Mouse (Mus musculus) heart, embryonic 10.5 days (tissue): ENCODE results near the gene Igfbp1. TPM values are rescaled to one million over a fixed set of nuclear protein-coding genes. Genes with fewer than 3 reads are reported as not detected.

Experiments
- DNase-seq: peaks from one replicate; pipeline ENCODE4 v3.0.0-alpha.2; 2017; ENCODE audit warnings: low spot score
- H3K27ac ChIP-seq: fragments of 300-500 bp; sonication (generic); 2 replicates; pipeline ENCODE4 v1.5.1; 2016; ENCODE audit warnings: mild to moderate bottlenecking
- H3K27me3 ChIP-seq: fragments of 300-500 bp; sonication (generic); 2 replicates; pipeline ENCODE4 v1.6.1; 2016; ENCODE audit warnings: mild to moderate bottlenecking; ENCODE audit not compliant: poor library complexity, insufficient read depth, severe bottlenecking
- H3K36me3 ChIP-seq: fragments of 300-500 bp; sonication (generic); 2 replicates; pipeline ENCODE4 v1.6.1; 2016; ENCODE audit warnings: mild to moderate bottlenecking, moderate library complexity
- H3K4me1 ChIP-seq: fragments of 300-500 bp; sonication (generic); 2 replicates; pipeline ENCODE4 v1.6.1; 2016; ENCODE audit warnings: mild to moderate bottlenecking
- H3K4me3 ChIP-seq: fragments of 300-500 bp; sonication (generic); 2 replicates; pipeline ENCODE4 v1.5.1; 2016; ENCODE audit warnings: mild to moderate bottlenecking, moderate library complexity
- H3K9me3 ChIP-seq: fragments of 300-500 bp; sonication (generic); 2 replicates; pipeline ENCODE4 v1.6.1; 2016; ENCODE audit warnings: mild to moderate bottlenecking, moderate library complexity
- WGBS: fragments of 180-500 bp; shearing (Covaris S2); methylation state at CpG from one replicate; pipeline ENCODE4 v1.1.7; 2016; 5-methylcytosine and 5-hydroxymethylcytosine counted together
- polyA plus RNA-seq: library from polyadenylated mRNA; unstranded; fragments of >200 nt; fragmentation: Nextera tagmentation; extraction: Ambion mirVana; gene quantifications from 2 replicates; pipeline ENCODE4 v1.2.1, GENCODE M21; 2016

Gene Igfbp1
- polyA plus RNA-seq: 0.15 and 4.3 TPM in 2 replicates

GRCm38 (mm10) chr11:7197491-7197941, at the start of gene Igfbp1:
TSS of gene Igfbp1 (plus strand) at chr11:7197782.
- 75% methylated on average over 12 of the region's 12 CpGs for WGBS
- Histone ChIP-seq H3K4me3 (no peak within 1 kb of the TSS), H3K27me3 (peaks cover 8% of the 10 kb centered on the region; the same call in 1 of the 2 replicates), H3K9me3 (no peaks in the 10 kb centered on the region), H3K36me3 (no peaks in the 10 kb centered on the region), H3K4me1 (peaks cover 10% of the 10 kb centered on the region; the same call in 1 of the 2 replicates), H3K27ac (0 out of 2 replicates have a peak within 1 kb of the TSS, but pooled peaks have one; percentile 25)
- DNase-seq: no peak

- H3K27ac ChIP-seq: no peak overlapping the region
- H3K36me3 ChIP-seq: peaks cover 20% of the 10 kb centered on the region
- H3K4me3 ChIP-seq: no peak overlapping the region
- no peak for DNase-seq
- H3K27me3 ChIP-seq: no peaks in the 10 kb centered on the region
- H3K4me1 ChIP-seq: peaks cover 11% of the 10 kb centered on the region; the same call in 1 of the 2 replicates
- H3K9me3 ChIP-seq: no peaks in the 10 kb centered on the region
- 83% methylated on average over 7 of the region's 7 CpGs for whole genome bisulfite sequencing
Measured at GRCm38 (mm10) chr11:7147945-7148344, 49.6 kb upstream of the Igfbp1 start.

GRCm38 (mm10) chr11:7149471-7149870, 48.1 kb upstream of the Igfbp1 start:
- H3K9me3 ChIP-seq: no peaks in the 10 kb centered on the region
- peaks cover 20% of the 10 kb centered on the region for H3K36me3 ChIP-seq
- WGBS: 71% methylated on average over 7 of the region's 7 CpGs
- no peak overlapping the region for H3K27ac ChIP-seq
- DNase-seq: no peak
- no peaks in the 10 kb centered on the region for H3K27me3 ChIP-seq
- H3K4me3 ChIP-seq: no peak overlapping the region
- H3K4me1 ChIP-seq: peaks cover 11% of the 10 kb centered on the region; the same call in 1 of the 2 replicates

GRCm38 (mm10) chr11:7150511-7150910, 47.1 kb upstream of the Igfbp1 start:
- DNase-seq: no peak
- Histone ChIP-seq H3K36me3 (peaks cover 20% of the 10 kb centered on the region), H3K4me1 (0 out of 2 replicates have a peak, but pooled peaks cover 7% of the 10 kb centered on the region), H3K27ac (no peak overlapping the region), H3K27me3 (no peaks in the 10 kb centered on the region), H3K9me3 (no peaks in the 10 kb centered on the region), H3K4me3 (no peak overlapping the region)
- WGBS: 89% methylated on average over 8 of the region's 8 CpGs

- no peaks in the 10 kb centered on the region for H3K9me3 ChIP-seq
- 0 out of 2 replicates have a peak, but pooled peaks cover 7% of the 10 kb centered on the region for H3K4me1 ChIP-seq
- no peak for DNase-seq
- peaks cover 15% of the 10 kb centered on the region for H3K36me3 ChIP-seq
- WGBS: 92% methylated on average over 12 of the region's 12 CpGs
- H3K4me3 ChIP-seq: no peak overlapping the region
- no peaks in the 10 kb centered on the region for H3K27me3 ChIP-seq
- no peak overlapping the region for H3K27ac ChIP-seq
Measured at GRCm38 (mm10) chr11:7152371-7152770, 45.2 kb upstream of the Igfbp1 start.

DNA sequence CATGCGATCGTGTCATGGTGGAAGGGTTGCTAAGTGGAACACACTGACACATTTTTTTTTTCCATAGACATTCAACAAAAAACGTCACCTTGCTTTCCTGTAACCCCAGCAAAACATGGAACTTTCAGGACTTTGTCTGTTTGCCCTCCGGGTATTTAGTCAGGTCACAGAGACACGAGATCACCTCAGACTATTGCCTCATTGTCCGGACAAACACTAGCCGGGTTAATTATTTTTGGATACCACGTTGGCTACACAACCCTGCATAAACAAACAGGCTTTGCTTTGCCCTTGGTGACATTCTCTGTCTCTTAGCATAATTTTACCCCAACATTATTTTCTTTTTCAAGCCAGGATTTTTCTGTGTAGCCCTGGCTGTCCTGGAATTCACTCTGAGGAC, 44.5 kb upstream of the Igfbp1 start:
- Histone ChIP-seq H3K4me3 (no peak overlapping the region), H3K27ac (no peak overlapping the region), H3K36me3 (peaks cover 13% of the 10 kb centered on the region), H3K9me3 (no peaks in the 10 kb centered on the region), H3K27me3 (no peaks in the 10 kb centered on the region), H3K4me1 (0 out of 2 replicates have a peak, but pooled peaks cover 7% of the 10 kb centered on the region)
- 84% methylated on average over 8 of the region's 8 CpGs for WGBS
- DNase-seq: no peak

DNA sequence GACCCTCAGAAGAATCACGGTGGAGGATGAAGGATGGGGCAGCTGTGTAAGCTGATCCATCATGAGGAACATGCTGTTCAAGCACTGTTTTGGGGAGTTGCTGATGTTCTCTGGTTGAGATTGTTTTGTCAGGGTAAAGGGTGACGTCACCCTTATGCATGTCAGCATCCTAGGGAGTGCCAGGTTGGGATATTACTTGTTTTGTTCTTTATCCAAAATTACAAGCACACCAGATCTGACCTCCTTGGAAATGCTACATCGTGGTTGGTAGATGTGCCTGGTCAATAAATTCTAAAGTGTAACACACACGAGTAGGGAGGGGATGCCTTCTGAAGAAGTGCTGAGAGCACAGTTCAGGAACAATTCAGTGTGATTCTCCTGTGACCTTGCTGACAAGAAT, 41.2 kb upstream of the Igfbp1 start:
- WGBS: 66% methylated on average over 4 of the region's 4 CpGs
- no peak overlapping the region for H3K4me3 ChIP-seq
- H3K27ac ChIP-seq: no peak overlapping the region
- DNase-seq: no peak
- peaks cover 4% of the 10 kb centered on the region; the same call in 1 of the 2 replicates for H3K36me3 ChIP-seq
- H3K9me3 ChIP-seq: no peaks in the 10 kb centered on the region
- peaks cover 12% of the 10 kb centered on the region for H3K4me1 ChIP-seq
- H3K27me3 ChIP-seq: no peaks in the 10 kb centered on the region

DNA sequence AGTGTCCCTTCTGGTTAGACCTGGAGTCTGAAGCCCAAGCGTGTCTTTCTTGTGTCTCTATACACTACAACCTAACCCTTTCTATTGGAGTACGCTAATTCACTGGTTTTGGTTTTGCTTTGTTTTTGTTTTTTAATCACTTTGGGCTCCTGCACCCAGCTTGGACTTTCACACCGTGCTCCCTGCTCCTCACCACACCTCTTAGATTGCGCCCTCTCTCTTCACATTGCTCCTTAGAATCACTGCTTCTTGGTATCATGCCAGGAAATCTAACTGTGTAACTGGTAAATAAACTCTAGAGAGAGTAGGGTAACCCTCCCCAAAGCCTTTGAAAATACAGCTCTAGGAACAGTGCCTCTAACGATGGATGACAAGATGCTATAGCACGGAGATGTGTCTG, 39.4 kb upstream of the Igfbp1 start:
- Histone ChIP-seq H3K9me3 (no peaks in the 10 kb centered on the region), H3K36me3 (no peaks in the 10 kb centered on the region), H3K27me3 (no peaks in the 10 kb centered on the region), H3K27ac (no peak overlapping the region), H3K4me3 (no peak overlapping the region), H3K4me1 (peaks cover 12% of the 10 kb centered on the region)
- no peak for DNase-seq
- WGBS: 86% methylated on average over 6 of the region's 6 CpGs

DNA sequence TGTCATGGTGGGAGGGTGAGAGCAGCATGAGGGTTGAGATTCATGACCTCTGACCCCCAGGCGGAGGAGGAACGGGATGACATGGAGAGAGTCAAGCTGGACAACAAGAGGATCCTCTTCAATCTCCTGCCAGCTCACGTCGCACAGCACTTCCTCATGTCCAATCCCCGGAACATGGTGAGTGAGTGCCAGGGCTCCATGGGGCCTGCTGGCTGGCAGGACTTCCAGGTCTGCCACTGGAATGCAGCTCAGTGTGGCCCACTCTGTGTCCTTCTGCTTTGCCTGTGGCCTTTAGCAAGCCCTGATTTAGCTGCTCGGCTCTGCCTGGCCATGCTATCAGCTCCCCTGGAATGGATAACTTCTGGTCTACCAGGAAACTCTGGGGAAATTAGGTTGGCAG, 37.4 kb upstream of the Igfbp1 start:
- Histone ChIP-seq H3K4me1 (peaks cover 12% of the 10 kb centered on the region), H3K27me3 (no peaks in the 10 kb centered on the region), H3K36me3 (no peaks in the 10 kb centered on the region), H3K27ac (peak overlapping the region; percentile 59), H3K4me3 (no peak overlapping the region), H3K9me3 (no peaks in the 10 kb centered on the region)
- DNase-seq: no peak
- WGBS: 68% methylated on average over 6 of the region's 6 CpGs

- no peak overlapping the region for H3K27ac ChIP-seq
- no peak overlapping the region for H3K4me3 ChIP-seq
- H3K36me3 ChIP-seq: 0 out of 2 replicates have a peak, but pooled peaks cover 3% of the 10 kb centered on the region
- no peaks in the 10 kb centered on the region for H3K27me3 ChIP-seq
- DNase-seq: no peak
- 70% methylated on average over 4 of the region's 4 CpGs for WGBS
- H3K9me3 ChIP-seq: no peaks in the 10 kb centered on the region
- peaks cover 12% of the 10 kb centered on the region for H3K4me1 ChIP-seq
Measured at GRCm38 (mm10) chr11:7160637-7161101, 36.9 kb upstream of the Igfbp1 start.

DNA sequence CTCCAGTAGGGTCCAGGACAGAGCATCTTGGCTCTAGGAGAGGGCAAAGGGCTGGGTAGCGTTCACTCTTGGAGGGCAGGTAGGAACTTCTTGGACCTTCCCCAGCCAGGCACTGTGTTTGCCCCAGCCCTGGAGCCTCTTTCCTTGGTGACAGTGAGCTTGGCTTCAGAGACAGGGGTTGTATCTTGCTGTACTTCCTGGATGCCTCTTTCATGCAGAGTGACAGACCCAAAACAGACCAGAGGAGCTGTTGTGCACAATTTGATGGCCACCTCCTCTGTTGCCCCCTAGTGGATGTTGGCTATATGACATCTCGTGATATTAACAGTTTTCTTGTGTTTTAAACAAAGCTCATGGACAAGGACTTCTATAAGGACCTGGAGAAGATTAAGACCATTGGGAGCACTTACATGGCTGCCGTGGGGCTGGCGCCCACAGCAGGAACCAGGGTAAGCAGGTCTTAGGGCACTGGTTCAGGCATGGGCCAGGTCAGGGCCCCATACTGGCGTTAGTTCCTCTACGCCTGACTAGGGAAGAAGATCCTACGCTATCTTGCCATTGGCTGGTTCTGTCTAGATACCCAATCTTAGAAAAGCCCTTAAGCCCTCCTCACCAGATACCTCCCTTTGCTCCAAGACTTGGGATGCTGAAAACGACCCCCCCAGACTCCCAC, 35.9 kb upstream of the Igfbp1 start:
- no peaks in the 10 kb centered on the region for H3K9me3 ChIP-seq
- DNase-seq: no peak
- 0 out of 2 replicates have a peak, but pooled peaks cover 7% of the 10 kb centered on the region for H3K36me3 ChIP-seq
- no peak overlapping the region for H3K4me3 ChIP-seq
- H3K27ac ChIP-seq: no peak overlapping the region
- 72% methylated on average over 8 of the region's 8 CpGs for WGBS
- peaks cover 12% of the 10 kb centered on the region for H3K4me1 ChIP-seq
- no peaks in the 10 kb centered on the region for H3K27me3 ChIP-seq

- Histone ChIP-seq H3K9me3 (no peaks in the 10 kb centered on the region), H3K27ac (no peak overlapping the region), H3K36me3 (peaks cover 15% of the 10 kb centered on the region), H3K4me1 (peaks cover 12% of the 10 kb centered on the region), H3K4me3 (no peak overlapping the region), H3K27me3 (no peaks in the 10 kb centered on the region)
- no peak for DNase-seq
- WGBS: 82% methylated on average over 4 of the region's 4 CpGs
Measured at GRCm38 (mm10) chr11:7164416-7164815, 33.2 kb upstream of the Igfbp1 start.

- Histone ChIP-seq H3K27me3 (no peaks in the 10 kb centered on the region), H3K9me3 (no peaks in the 10 kb centered on the region), H3K27ac (no peak overlapping the region), H3K4me3 (no peak overlapping the region), H3K4me1 (no peaks in the 10 kb centered on the region), H3K36me3 (peaks cover 25% of the 10 kb centered on the region)
- WGBS: 82% methylated on average over 1 of the region's 1 CpGs
- DNase-seq: no peak
Measured at GRCm38 (mm10) chr11:7169645-7170044, 27.9 kb upstream of the Igfbp1 start.
